Mouse (Mus musculus): ENCODE data around the gene Galnt17.

DNA sequence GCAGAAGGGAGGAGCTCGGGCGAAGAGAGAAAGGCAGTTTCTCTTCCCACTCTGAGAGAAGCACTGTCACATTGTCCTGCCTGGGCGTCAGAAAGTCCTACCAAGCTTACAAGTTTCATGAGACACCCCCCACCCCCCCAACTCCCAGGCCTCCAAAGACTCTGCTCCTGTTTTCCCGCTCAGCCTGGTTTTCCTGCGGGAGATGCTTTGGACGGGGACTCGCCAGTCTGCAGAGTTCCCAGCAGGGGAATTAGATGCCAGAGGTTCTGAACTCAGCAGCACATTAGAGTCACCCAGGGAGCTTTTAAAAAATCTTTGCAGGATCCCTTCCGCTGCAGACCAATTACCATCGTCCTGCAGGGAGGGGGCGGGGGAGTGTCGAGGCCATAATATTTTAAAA, 456.1 kb downstream of the Galnt17 start:
- no peak for TF ChIP-seq POLR2A (IDR thresholded peaks at IDR 0.05; ENCODE audit: low read depth, low read length)
- no peak for TF ChIP-seq CTCF (IDR thresholded peaks at IDR 0.05; ENCODE audit: extremely low read depth, insufficient read length, insufficient replicate concordance, low read depth, low read length)
